Mouse (Mus musculus) splenic B cell, adult 2 months (primary cell): Measurements from ENCODE around the gene B4galnt2.
"Not testable (repeated sequence)": the region's sequence is repeated elsewhere in the genome, so short reads cannot be mapped to it uniquely, and the experiment has no call there.

Experiments used
- DNase-seq: peaks from one replicate; pipeline ENCODE4 v3.0.0-alpha.2; 2011; ENCODE audit warnings: low read depth, low spot score
- H3K27me3 ChIP-seq: 2 replicates; pipeline ENCODE4 v1.6.1; 2012; ENCODE audit warnings: mild to moderate bottlenecking, low read length, moderate library complexity, mixed read lengths; ENCODE audit not compliant: control insufficient read depth, poor library complexity, insufficient read depth, severe bottlenecking
- H3K36me3 ChIP-seq: 2 replicates; pipeline ENCODE4 v1.6.1; 2012; ENCODE audit warnings: mild to moderate bottlenecking, low read length, moderate library complexity, mixed read lengths; ENCODE audit not compliant: control insufficient read depth, poor library complexity, insufficient read depth, severe bottlenecking

The B4galnt2 gene

DNA sequence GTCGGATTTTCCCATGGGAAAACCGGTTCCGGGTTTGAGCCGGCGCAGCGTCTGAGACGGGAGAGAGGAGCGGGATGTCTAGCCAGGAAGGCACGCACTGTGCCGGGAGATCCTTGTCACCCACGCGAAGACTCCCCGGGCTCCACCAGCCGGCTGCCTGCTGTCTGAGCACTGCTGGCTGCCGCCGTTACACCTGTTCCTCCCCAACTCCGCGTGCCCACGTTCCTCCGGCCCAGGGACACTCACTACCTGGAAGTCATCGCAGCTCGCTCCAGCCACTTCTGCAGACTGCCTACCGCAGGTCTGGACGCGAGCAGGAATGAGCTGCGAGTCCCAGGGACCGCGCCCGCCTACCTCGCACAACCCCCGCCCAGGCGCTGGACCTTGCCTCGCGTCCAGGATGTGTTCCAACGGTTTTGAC, at the start of gene B4galnt2:
TSS of gene B4galnt2 (minus strand) at position 321 of the 421 bp plus-strand sequence.
- H3K36me3 ChIP-seq: no peaks in the 10 kb centered on the region
- H3K27me3 ChIP-seq: no peaks in the 10 kb centered on the region; the same call in 1 of the 2 replicates
- peak; percentile 30 for DNase-seq

DNA sequence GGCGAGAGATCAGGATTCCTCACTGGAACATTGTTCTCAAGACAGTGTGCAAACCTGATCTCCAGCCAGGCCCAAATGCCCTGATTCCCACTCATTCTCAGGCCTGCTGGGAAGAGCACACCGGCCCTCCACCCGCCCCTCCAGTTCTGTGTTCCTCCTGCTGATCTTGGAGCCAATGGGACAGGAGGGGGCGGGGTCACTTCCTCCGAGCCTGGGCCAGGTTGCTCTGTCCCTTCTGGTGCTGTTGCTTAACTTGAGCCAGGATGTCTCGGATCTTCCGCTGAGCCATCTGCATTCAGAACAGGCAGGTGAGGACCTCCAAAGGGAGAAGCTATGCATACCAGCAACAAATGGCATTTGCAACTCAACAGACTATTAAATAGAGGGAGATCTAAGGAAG, 48.6 kb upstream of the B4galnt2 start:
- DNase-seq: no peak
- Histone ChIP-seq H3K36me3 (no peaks in the 10 kb centered on the region), H3K27me3 (no peaks in the 10 kb centered on the region)

DNA sequence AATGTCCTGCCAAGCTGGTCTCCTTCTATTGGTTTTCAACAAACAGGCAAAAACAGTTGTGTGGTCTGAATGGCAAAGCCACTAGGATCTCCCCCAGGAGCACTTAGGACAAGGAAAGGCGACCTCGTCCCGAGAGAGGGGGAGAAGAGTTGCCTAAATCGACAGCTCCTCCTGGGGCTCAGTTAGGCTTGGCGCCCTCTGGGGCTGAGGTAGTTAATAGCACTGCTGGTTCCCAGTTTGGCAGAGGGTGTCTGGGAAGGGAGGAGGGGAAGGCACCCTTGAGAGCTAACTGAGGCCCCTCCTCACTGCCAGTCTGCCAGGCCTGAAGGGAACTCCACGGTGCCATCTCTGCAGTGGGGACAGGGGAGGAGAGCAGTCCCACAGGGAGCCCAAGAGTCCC, 44.5 kb upstream of the B4galnt2 start:
- no peaks in the 10 kb centered on the region for H3K27me3 ChIP-seq
- DNase-seq: peak; percentile 20
- no peaks in the 10 kb centered on the region for H3K36me3 ChIP-seq

DNA sequence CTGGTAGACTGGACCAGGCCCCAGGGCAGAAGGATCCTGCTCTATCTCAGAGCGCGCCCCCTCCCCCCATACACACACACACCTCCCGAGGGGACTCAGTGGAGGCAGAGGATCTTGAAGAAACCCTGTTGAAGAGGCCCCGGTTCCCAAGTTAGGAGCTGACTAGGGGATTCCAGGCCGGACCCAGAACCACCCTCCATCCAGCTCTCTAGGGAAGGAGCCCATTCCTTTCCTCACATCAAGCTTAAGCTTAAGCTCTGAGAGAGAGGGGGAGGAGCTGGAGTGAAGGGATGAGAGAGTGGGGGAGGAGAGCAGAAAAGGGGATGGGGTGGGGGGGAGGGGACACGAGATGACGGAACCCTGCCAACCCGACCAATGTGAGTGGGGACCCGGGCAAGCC, 43.6 kb upstream of the B4galnt2 start:
- no peaks in the 10 kb centered on the region for H3K36me3 ChIP-seq

DNA sequence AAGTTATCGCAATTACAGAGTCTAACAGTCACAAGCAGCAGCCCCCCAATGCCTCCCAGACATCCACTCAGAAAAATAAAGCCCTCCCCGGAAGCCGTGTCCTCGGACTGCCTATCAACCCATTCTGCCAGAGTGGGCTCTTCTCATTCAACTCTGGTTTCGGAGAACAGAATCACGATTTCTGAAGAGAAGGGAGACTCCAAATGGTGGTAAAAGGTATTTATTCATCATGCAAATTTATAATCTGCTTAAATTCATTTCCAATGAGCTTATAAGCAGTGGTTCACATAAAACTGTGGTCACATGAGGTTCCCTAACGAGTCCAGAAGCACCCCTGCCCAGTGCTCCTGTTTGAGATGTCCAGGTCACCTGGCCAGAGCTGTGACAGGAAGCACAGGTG, 42.7 kb upstream of the B4galnt2 start:
- no peak for DNase-seq
- Histone ChIP-seq H3K27me3 (no peaks in the 10 kb centered on the region), H3K36me3 (no peaks in the 10 kb centered on the region)

More for the DNA sequence above, 43.6 kb upstream of the B4galnt2 start:
- DNase-seq: no peak
- no peaks in the 10 kb centered on the region for H3K27me3 ChIP-seq

DNA sequence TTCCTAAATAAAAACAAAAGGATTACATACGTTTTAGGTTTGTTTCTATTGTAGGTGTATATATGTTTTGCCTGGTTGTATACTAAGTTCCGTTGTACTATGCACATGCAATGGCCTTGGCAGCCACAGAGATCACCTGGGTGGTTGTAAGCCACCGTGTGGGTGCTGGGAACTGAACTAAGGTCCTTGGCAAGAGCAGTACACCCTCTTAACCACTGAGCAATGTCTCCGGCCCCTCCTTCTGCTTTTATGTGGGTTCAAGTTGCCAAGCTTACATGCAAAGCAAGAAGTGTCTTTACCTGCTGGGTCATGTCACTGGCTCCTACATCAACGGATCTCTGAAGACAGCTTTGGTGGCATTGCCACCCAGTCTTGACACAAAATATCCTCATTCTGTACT, 38.6 kb upstream of the B4galnt2 start:
- Histone ChIP-seq H3K27me3 (no peaks in the 10 kb centered on the region; the same call in 1 of the 2 replicates), H3K36me3 (no peaks in the 10 kb centered on the region)
- no peak for DNase-seq

DNA sequence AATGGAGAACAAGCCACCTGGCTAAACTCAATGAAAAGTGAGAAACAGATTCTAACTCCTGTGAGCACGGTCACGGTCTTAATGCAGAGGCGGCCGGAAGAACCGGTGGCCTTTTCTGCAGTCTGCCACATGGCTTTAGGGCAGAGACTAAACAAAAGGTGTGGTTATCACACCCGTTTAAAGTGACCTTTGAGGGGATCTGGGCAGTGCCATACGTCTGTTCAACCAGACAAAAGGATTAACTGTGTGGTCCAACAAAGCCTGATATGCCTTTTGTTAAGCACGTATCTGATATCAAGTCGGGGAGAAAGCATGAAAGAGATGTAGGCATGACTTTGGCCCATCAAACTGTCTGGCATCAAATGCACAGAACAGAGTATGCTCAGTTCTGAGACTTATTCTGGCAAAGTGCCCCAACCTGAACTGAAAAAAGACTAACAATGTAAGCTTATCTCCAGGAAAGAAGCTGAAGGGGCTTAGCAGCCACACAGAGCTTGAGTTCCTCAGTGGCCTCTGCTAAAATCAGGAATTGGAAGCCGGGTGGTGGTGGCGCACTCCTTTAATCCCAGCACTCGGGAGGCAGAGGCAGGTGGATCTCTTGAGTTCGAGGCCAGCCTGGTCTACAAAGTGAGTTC, 31.3 kb upstream of the B4galnt2 start:
- Histone ChIP-seq H3K36me3 (no peaks in the 10 kb centered on the region), H3K27me3 (no peaks in the 10 kb centered on the region; the same call in none of the 2 replicates)
- no peak for DNase-seq

DNA sequence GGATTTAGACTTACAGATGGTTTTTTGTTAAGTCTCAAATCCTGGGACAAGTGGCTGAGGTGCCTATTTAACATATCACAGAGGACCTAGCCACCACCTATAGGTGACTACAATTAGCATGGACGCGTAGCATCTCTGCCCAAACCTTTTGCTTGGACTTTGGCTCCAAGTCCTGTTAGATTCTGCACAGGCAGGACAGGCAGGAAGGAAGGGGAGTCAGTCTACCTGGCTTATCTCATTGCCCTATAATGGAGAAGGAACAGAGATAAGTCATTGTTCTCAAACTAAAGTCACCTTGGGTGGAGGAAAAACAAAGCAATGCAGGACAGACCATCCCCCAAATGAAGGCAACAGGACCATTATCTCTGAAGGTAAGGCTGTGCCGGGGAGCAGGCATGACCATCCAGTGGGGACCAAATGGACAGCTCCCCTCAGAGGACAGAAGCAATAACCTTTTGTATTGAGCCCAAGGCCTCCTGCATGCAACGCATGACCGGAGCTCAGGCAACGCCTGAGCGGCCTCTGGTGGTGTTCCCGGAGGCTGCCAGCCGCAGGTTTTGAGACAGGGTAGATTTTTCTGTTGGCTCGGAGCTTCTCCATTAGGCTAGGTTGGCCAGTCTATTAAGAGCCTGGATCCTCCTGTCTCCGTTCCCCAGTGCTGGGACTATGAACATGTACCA, 25.3 kb upstream of the B4galnt2 start:
- DNase-seq: peak; percentile 7
- Histone ChIP-seq H3K36me3 (no peaks in the 10 kb centered on the region), H3K27me3 (no peaks in the 10 kb centered on the region; the same call in 1 of the 2 replicates)

DNA sequence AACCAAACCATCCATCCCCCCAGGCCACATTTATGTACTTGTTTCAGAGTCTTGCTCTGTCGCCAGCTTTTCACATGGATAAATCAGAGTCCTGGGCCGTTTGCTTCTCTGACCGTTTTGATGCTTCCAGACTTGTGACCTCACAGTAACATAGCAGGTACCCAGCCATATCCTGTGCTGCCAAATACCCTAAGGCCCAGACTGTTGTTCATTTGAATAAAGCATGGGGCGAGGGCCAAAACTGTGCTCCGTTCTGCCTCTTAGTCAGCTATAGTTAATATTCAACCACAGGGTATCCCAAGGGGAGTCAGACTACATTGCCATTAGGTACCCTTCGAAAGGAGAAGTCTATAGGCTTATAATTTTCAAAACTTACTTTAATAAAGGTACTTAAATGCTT, 21.7 kb upstream of the B4galnt2 start:
- DNase-seq: no peak
- Histone ChIP-seq H3K36me3 (no peaks in the 10 kb centered on the region), H3K27me3 (no peaks in the 10 kb centered on the region; the same call in 1 of the 2 replicates)

DNA sequence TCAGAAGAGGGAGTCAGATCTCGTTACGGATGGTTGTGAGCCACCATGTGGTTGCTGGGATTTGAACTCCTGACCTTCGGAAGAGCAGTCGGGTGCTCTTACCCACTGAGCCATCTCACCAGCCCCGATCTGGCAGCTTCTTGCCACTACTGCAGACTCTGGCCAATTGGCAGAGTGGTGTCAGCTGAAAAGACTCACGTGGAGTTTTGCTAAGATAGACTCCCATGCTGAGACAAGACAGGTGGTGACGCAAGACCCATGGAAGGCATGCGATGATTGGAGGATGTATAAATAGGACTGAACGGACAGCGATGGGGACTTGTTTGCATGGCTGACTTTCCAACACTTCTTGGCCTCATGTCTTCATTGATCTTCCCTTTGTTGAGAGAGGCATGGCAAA, 17.5 kb upstream of the B4galnt2 start:
- H3K36me3 ChIP-seq, H3K27me3 ChIP-seq, DNase-seq: not testable (repeated sequence)

DNA sequence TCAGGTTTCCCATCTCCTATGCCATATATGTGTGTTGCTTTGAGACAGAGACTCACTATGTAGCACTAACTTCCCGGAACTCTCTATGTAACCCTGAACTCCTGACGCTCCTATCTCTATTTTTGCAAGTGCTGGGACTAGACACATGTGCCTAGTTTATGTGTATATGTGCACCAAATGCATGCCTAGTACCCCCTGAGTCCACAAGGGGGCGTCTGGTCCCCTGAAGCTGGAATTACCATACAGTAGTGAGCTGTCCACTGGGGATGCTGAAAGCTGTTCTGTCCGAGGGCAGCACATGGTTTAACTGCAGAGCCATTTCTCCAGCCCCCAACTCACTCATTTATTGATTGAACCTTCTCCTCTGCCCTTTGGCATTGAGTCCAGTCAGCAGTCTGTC, 11.7 kb upstream of the B4galnt2 start:
- Histone ChIP-seq H3K27me3 (no peaks in the 10 kb centered on the region; the same call in 1 of the 2 replicates), H3K36me3 (no peaks in the 10 kb centered on the region)
- no peak for DNase-seq

DNA sequence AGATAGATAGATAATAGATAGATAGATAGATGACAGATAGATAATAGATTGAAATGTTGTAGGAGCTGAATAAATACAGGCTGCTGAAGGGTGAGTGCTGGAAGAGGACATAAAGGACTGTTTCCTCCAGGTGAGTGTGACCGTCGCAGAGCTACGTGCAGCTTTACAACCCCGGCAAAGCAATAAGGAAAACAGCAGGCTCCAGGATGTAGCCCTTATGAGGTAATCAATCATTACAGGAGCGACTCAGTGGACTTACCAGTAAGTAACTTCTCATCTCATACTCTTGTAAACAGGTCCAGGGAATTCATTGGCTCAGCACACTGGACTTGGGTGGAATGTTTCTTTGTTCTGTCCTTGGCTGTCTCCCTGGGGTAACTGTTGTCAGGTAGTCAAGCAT, 11.3 kb upstream of the B4galnt2 start:
- Histone ChIP-seq H3K36me3 (no peaks in the 10 kb centered on the region), H3K27me3 (no peaks in the 10 kb centered on the region; the same call in 1 of the 2 replicates)
- DNase-seq: no peak

DNA sequence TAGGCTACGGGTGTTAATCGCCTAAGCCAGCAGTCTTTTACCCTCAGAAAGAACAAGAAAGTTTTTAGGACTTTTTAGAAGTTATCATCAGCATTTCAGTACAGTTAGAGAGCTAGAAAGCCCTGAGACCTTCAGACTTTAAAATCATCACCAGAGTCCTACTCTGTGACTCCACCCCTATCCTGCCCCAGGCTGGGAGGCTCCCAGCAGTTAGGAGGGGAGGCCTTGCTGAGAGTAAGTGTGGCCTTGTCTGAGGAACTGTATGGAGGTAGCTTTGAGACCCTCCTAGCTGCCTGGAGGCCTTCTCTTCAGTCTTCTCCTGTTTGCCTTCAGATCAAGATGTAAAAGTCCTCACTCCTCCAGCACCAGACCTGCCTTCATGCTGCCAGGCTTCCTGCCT, 9.5 kb upstream of the B4galnt2 start:
- H3K36me3 ChIP-seq: no peaks in the 10 kb centered on the region
- DNase-seq: no peak
- no peaks in the 10 kb centered on the region; the same call in 1 of the 2 replicates for H3K27me3 ChIP-seq

DNA sequence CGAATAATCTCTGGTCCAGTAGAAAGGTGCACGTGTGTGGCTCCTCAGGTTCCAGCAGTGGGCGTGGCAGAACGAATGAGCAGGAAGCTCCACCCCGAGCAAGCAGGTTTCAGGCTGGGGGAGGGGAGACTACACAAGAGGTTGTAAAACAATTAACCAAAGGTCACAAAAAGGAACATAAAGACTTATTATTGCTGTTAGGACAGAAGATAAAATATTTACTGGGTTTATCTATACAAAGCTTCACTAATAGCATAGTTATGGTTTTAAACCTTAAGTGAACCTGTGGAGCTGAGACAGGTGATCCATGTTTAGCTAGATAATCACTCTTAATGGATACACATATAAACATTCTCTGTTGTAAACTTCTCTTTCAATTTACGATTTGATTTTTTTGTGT, 8.8 kb upstream of the B4galnt2 start:
- not testable (repeated sequence) for DNase-seq, H3K27me3 ChIP-seq, H3K36me3 ChIP-seq

DNA sequence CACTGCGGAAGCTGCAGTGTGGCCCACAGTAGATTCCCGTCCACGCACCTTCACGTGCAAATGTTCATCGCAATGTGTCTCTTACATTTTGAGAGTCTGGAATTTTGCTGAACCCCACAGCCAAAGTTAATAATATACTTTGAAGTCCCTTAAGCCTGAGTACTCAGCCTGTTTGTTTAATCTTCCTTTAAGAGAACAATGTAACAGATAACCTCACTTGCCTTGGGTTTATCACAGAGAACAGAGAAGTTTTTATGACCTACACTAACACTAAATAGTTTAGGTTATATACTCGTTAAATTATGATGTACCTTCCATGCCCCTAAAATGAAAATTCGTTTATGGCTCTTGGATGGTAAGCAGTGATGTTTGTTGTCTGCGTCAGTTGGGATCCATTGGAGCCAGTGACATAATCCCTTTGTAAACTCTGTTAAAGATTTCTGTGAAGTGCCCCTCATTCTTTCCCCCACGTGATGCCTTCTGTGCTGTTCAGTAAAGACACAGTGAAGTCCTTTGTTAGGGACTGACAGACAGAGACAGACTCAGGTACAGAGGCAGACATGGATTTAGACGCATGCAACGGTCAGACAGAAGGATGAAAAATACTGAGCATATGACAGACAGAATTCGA, 7.4 kb upstream of the B4galnt2 start:
- no peak for DNase-seq
- Histone ChIP-seq H3K36me3 (no peaks in the 10 kb centered on the region), H3K27me3 (no peaks in the 10 kb centered on the region; the same call in 1 of the 2 replicates)
